Mouse (Mus musculus) liver, embryonic 14.5 days (tissue): ENCODE measurements around the gene Rpsa. TPM values are rescaled to one million over a fixed set of nuclear protein-coding genes. Genes with fewer than 3 reads are reported as not detected.

Source experiments
- ATAC-seq: fragments of 200-750 bp; cut with Nextera tagmentation; 2 replicates; pipeline ENCODE4 v1.8.0; 2017; ENCODE audit warnings: moderate number of reproducible peaks, mild to moderate bottlenecking, moderate library complexity; ENCODE audit not compliant: insufficient read depth
- DNase-seq, 3 experiments: peaks; one replicate each; pipeline ENCODE4 v3.0.0-alpha.2; 2012 to 2013; ENCODE audit warnings: low read depth in 3 of 3, low spot score in 3 of 3
- H3K27ac ChIP-seq: fragments of 300-500 bp; sonication (generic); 2 replicates; pipeline ENCODE4 v1.5.1; 2014; ENCODE audit warnings: moderate library complexity, mild to moderate bottlenecking, control low read depth, inconsistent platforms
- H3K27me3 ChIP-seq: fragments of 300-500 bp; sonication (generic); 2 replicates; pipeline ENCODE4 v1.6.1; 2014; ENCODE audit warnings: mild to moderate bottlenecking, low read length, moderate library complexity; ENCODE audit not compliant: control insufficient read depth, insufficient read depth
- H3K36me3 ChIP-seq: fragments of 300-500 bp; sonication (generic); replicated peaks from 2 replicates; pipeline ENCODE4 v1.6.1; 2014; ENCODE audit warnings: low read depth; ENCODE audit not compliant: control insufficient read depth, insufficient read depth
- H3K4me1 ChIP-seq, 2 experiments: fragments of 200-500 bp in 1 of 2; fragments of 300-500 bp in 1 of 2; sonication (generic) in 1 of 2; replicated peaks; 2 replicates each; pipeline ENCODE4 v1.6.1; 2012 to 2014; ENCODE audit warnings: antibody characterized with exemption in 1 of 2, inconsistent platforms in 1 of 2, low read length in 1 of 2; ENCODE audit not compliant: control insufficient read depth in 2 of 2, insufficient read depth in 2 of 2
- H3K4me2 ChIP-seq: fragments of 300-500 bp; sonication (generic); 2 replicates; pipeline ENCODE4 v1.6.1; 2014; ENCODE audit warnings: low read depth, mild to moderate bottlenecking, control low read depth, moderate library complexity
- H3K4me3 ChIP-seq, 2 experiments: fragments of 200-500 bp in 1 of 2; fragments of 300-500 bp in 1 of 2; sonication (generic) in 1 of 2; 2 replicates each; pipeline ENCODE4 v1.5.1; 2012 to 2014; ENCODE audit warnings: low read depth in 2 of 2, low read length in 2 of 2, mild to moderate bottlenecking in 2 of 2, control low read depth in 1 of 2, inconsistent platforms in 1 of 2, moderate library complexity in 1 of 2; ENCODE audit not compliant: insufficient read depth in 1 of 2
- H3K9ac ChIP-seq: fragments of 300-500 bp; sonication (generic); replicated peaks from 2 replicates; pipeline ENCODE4 v1.6.1; 2014; ENCODE audit warnings: mild to moderate bottlenecking, control low read depth, moderate library complexity
- H3K9me3 ChIP-seq: fragments of 300-500 bp; sonication (generic); 2 replicates; pipeline ENCODE4 v1.6.1; 2016; ENCODE audit warnings: low read length, mixed read lengths; ENCODE audit not compliant: control insufficient read depth
- CTCF ChIP-seq: IDR thresholded peaks from 2 replicates; pipeline ENCODE4 v1.5.1; 2016; ENCODE audit warnings: antibody characterized with exemption, low read depth, control low read depth
- EP300 ChIP-seq: IDR thresholded peaks from 2 replicates; pipeline ENCODE4 v1.6.1; 2016; ENCODE audit warnings: antibody characterized with exemption, low read depth
- WGBS: fragments of 180-500 bp; shearing (Covaris S2); extraction: QIAGEN DNeasy Blood & Tissue Kit; methylation state at CpG from one replicate; pipeline ENCODE4 v1.1.7; 2014; ENCODE audit not compliant: insufficient replicate concordance; 5-methylcytosine and 5-hydroxymethylcytosine counted together
- polyA plus RNA-seq, 2 experiments: library from polyadenylated mRNA; depleted of rRNA in 1 of 2; stranded (reverse) in 1 of 2; unstranded in 1 of 2; fragments of >200 nt; fragmentation: Nextera tagmentation in 1 of 2; extraction: Ambion mirVana in 1 of 2; gene quantifications; 2 replicates each; pipeline versions ENCODE4 v1.2.1 to v1.2.3; 2012 to 2014

The Rpsa gene
- polyA plus RNA-seq, 2 experiments, result 1,446 to 1,498 TPM

DNA sequence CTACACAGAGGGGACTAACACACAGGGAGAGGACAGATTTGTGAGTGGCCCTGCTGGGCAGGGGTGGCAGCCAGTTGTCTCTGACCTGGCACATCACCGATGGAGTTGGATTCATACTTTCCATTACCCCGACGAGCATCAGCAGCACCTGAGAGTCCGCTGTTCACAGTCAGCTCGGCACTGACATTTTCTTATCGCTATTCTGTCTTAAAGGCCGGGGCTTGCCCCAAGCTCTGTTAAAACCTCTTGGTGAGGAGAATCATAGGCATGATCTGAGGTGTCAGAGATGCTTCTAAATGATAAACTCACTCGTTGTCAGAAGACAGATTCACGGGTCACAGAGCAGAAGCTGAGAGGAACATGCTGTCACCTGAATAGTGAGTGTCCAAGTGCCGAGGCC, 36.4 kb upstream of the Rpsa start:
- Histone ChIP-seq H3K9me3 (no peaks in the 10 kb centered on the region), H3K27ac (no peak overlapping the region), H3K27me3 (no peaks in the 10 kb centered on the region; the same call in 1 of the 2 replicates), H3K4me1 (no peaks in the 10 kb centered on the region), H3K4me3 (no peak overlapping the region), H3K36me3 (no peaks in the 10 kb centered on the region), H3K9ac (no peak overlapping the region), H3K4me2 (no peak overlapping the region)
- WGBS, result 66% methylated on average over 10 of the region's 10 CpGs
- TF ChIP-seq CTCF (no peak), EP300 (no peak)
- no peak for DNase-seq
- no peak for ATAC-seq

DNA sequence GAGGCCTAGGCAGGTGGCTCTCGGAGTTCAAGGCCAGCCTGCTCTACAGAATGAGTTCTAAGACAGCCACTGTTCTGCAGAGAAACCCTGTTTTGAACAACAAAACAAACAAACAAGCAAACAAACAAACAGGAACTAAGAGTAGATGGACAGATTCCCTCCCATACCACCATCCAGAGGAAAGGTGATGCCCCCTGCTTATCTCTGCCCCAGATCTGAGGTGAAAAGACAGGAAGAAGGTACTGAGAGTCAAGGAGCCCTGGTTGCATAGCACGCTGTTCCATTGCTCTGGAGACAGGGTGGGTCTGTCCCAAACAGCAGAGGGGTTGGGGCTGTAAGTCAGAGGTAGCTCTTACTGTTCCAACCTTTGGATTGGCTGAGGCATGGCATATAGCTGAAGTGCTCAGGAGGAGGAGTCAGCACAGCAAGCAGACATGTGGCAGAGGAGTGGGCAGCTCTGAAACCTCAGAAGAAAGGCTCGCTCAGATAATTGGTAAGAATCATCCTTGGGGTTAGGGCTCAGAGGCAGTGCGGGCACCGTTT, 35.7 kb upstream of the Rpsa start, which contains the start of gene Ccr8:
TSS of gene Ccr8 (plus strand) at position 419 of the 543 bp plus-strand sequence.
- no peak for DNase-seq
- WGBS, result 57% methylated on average over 5 of the region's 5 CpGs

DNA sequence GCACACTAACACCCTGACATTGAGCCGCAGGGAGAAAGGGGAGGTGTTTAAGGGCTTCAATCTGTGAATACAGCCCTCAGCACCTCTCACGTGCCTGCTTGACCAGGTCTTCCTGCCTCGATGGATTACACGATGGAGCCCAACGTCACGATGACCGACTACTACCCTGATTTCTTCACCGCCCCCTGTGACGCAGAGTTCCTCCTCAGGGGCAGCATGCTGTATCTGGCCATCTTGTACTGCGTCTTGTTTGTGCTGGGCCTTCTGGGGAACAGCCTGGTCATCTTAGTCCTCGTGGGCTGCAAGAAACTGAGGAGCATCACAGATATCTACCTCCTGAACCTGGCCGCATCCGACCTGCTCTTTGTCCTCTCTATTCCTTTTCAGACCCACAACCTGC, 33.8 kb upstream of the Rpsa start:
- no peak for TF ChIP-seq EP300
- TF ChIP-seq CTCF, result no peak
- ATAC-seq (no peak), DNase-seq (no peak)
- H3K4me2 ChIP-seq, result no peak overlapping the region
- no peak overlapping the region for H3K27ac ChIP-seq
- H3K9ac ChIP-seq, result no peak overlapping the region
- H3K4me3 ChIP-seq, result no peak overlapping the region
- no peaks in the 10 kb centered on the region; the same call in 1 of the 2 replicates for H3K27me3 ChIP-seq
- H3K4me1 ChIP-seq, result no peaks in the 10 kb centered on the region
- 68% methylated on average over 13 of the region's 13 CpGs for WGBS
- no peaks in the 10 kb centered on the region for H3K36me3 ChIP-seq
- H3K9me3 ChIP-seq, result no peaks in the 10 kb centered on the region

More for the DNA sequence above, 35.7 kb upstream of the Rpsa start, which contains the start of gene Ccr8:
- TF ChIP-seq CTCF (no peak), EP300 (no peak)
- Histone ChIP-seq H3K9me3 (no peaks in the 10 kb centered on the region), H3K4me3 (no peak within 1 kb of the TSS), H3K27me3 (no peaks in the 10 kb centered on the region; the same call in 1 of the 2 replicates), H3K9ac (no peak within 1 kb of the TSS), H3K4me1 (no peaks in the 10 kb centered on the region), H3K36me3 (no peaks in the 10 kb centered on the region), H3K4me2 (no peak within 1 kb of the TSS), H3K27ac (no peak within 1 kb of the TSS)
- ATAC-seq, result no peak

DNA sequence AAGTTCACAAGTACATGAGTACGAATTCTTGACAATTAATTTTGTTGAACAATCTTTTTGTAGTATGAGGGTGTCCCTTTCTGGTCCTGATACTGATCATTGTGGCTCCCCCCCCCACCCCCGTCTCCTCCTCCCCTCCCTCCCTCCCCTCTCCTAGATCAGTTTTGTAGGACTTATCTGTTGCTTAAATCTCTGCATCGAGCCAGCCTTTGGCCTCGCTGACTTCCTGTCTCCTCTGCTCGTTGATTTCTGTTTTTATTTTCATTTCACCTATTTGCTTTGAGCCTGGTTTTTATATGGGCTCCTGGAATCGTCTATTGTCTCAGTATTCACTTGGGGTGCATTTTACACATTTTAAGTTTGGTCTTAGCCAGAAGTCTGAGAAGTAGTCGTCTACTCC, 31.6 kb upstream of the Rpsa start:
- H3K4me3 ChIP-seq, result no peak overlapping the region
- TF ChIP-seq CTCF, result no peak
- TF ChIP-seq EP300, result no peak
- H3K27me3 ChIP-seq, result no peaks in the 10 kb centered on the region; the same call in 1 of the 2 replicates
- H3K27ac ChIP-seq, result no peak overlapping the region
- no peak for DNase-seq
- 23% methylated on average over 7 of the region's 7 CpGs for whole genome bisulfite sequencing
- H3K9ac ChIP-seq, result no peak overlapping the region
- no peaks in the 10 kb centered on the region for H3K9me3 ChIP-seq
- H3K4me2 ChIP-seq, result no peak overlapping the region
- ATAC-seq, result no peak
- 0 out of 4 replicates have a peak, but pooled peaks cover 0 to 3% of the 10 kb centered on the region in 2 experiments for H3K4me1 ChIP-seq
- H3K36me3 ChIP-seq, result no peaks in the 10 kb centered on the region

DNA sequence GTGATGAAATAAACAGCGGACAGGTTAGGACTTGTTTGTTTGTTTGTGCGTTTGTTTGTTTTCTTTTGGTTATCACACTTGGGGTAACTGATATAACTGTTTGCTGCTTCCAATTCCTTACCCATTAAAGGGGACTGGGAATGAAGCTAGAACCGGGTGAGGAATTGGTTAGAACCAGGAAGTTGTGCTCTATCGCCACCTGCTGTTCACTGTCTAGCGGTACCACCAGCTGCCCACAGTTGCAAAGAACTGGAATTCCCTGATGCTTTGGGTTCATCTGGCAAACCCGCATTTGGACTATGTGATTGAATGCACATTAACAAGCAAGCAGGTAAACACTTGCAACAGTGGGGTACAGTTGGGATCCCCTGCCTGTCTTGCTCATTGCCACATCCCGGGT, 28.8 kb upstream of the Rpsa start:
- Histone ChIP-seq H3K9ac (no peak overlapping the region), H3K4me2 (no peak overlapping the region), H3K4me1 (0 out of 4 replicates have a peak, but pooled peaks cover 0 to 3% of the 10 kb centered on the region in 2 experiments), H3K9me3 (no peaks in the 10 kb centered on the region), H3K27me3 (no peaks in the 10 kb centered on the region), H3K4me3 (no peak overlapping the region), H3K27ac (no peak overlapping the region), H3K36me3 (no peaks in the 10 kb centered on the region)
- no peak for DNase-seq
- 16% methylated on average over 7 of the region's 7 CpGs for WGBS
- TF ChIP-seq EP300 (no peak), CTCF (peak; percentile 88)
- ATAC-seq, result no peak
